Mouse (Mus musculus): ENCODE measurements around the gene Slc35b3. TPM values are rescaled to one million over a fixed set of nuclear protein-coding genes. Genes with fewer than 3 reads are reported as not detected.
A peak's percentile ranks its signal among the peaks of the same experiment; 100 is the strongest.

Slc35b3 gene
- total RNA-seq (2021), result 10 to 100 TPM; 21.8 to 24.7 TPM
- long read RNA-seq, experiment 1, transcript Slc35b3-209 (10 exons, 2,216 nt), result major isoform, 25 of 54 reads
- long read RNA-seq, experiment 1, partial matches to known transcripts, result 3 of 54 reads
- long read RNA-seq, experiment 1, other reads (novel, unspliced or antisense), result 18 of 54 reads
- long read RNA-seq, experiment 2, transcript Slc35b3-209 (10 exons, 2,216 nt), result major isoform, 5 of 15 reads
- long read RNA-seq, experiment 2, partial matches to known transcripts, result 1 of 15 reads
- long read RNA-seq, experiment 2, other reads (novel, unspliced or antisense), result 8 of 15 reads

DNA sequence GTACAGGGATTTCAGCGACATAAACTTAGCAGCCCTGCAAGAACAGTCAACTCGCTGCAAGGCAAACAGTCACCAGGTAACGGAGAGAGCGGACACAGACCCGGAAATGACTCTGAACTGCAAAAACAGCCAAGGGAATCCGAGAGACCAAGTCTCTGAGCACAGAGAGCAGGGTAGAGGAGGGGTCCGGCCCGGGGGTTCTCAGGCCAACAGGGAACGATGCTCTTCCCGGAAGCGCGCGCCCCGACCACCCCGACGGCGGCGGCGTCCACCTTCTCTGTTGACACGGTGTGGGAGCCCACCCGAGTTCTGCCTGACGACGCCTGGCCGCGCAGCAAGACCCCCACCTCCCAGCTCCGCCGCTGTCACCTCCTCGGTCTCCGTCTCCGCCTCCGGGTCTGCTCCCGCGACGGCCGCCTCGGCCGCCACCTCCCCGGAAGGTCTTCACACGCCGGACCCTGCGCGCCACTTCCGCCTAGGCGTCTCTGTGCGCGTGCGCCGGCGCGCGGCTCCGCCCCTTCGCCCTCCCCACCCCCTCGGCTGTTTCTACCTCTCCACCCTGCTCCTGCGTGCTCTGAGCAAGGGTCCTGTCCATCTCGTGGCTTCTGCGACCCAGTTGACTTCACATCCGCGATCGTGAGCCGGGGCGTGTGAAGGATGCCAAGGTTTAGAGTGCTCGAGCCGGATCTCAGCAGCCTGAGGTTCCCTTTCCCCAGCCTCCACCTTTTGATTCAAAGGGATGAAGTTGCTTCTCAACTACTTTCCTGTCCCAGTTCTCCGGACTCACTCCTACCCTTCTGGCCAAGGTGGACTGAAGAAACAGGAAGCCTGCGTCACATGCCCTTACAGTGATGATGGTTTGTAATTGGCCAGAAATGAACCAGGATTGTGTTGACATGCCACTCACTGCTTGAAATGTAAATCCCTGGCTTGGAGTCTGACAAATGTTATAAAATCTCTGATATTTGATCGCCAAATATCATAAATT is at the start of gene Slc35b3:
TSS of gene Slc35b3 (minus strand) at position 813 of the 988 bp plus-strand sequence.
- peak; percentile 95 for DNase-seq

GRCm38 (mm10) chr13:39010280-39010679 is 49.6 kb upstream of the Slc35b3 start:
- no peak for DNase-seq

- DNase-seq, result no peak
Measured at GRCm38 (mm10) chr13:39003101-39003762, 42.6 kb upstream of the Slc35b3 start.

DNA sequence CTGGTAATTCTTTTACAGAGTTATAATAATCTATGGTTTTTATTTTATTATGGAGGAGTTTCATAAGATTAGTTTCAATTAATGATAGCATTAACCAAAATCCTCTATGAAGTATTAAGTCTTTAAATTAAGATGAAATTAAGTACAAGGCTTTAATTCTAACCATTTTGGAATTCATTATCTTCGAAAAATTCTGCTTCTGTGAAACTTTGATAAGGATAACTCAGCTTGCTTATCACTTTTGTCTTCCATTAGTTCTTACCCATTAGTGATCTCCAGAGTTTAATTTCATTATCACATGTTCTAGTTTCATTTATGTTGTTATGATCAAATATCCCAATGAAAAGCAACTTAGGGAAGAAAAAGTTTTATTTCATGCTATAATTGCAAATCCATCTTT is 41.7 kb upstream of the Slc35b3 start:
- no peak for DNase-seq

DNA sequence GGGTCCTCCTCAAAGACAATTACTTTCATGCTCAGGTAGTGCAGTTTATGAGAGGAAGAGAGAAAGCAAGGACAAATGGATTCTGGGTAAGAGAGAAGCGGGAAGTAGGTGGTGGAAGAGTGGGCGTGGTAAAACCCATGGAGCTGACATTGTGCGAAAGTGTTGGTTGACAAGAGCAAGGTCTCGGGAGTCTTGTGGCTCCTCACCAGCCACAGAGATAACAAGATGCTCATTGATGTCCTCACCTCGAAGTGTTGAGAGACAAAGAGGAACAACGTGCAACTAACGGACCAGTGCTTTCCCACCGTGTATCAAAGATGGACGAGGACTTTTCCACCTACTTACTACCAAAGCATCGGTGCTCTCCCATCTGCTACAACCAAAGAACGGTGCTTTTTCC is 40.8 kb upstream of the Slc35b3 start:
- no peak for DNase-seq

DNA sequence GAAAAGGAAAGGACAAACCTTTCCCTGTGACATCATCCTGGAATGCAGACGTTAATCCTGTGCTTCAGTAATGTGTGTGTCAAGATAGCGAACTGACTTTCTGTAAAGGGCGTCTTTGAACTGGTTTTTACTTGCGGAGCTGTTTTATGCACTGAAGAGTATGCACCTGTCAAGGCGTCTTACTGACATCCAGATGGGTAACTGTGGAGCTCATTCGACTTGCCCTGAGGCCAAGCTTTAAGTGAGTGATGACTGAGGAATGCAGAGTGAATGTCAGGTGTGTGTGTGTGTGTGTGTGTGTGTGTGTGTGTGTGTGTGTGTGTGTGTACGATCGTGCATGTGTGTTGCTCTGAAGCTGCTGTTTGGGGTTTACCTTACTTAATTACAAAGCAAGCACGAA is 38.3 kb upstream of the Slc35b3 start:
- DNase-seq, result no peak

DNA sequence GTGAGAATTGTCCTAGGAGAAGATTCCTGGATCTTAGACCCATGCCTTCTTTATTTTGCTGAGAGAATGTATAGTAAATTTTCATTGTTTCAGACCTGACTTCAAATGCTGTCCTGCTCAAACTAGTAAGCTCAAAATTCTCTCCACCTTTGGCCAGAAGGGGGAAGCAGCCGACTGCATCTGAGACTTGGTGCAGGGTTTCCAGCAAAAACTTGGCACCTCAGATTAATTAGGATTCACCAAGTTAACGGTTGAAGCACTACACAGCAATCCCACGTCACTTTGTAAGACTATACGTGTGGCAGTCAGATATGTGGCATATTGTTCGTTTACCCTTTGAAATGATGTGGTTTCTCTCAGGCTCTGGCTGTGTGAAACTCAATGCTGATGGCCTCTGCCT is 31.9 kb upstream of the Slc35b3 start:
- DNase-seq, result peak; percentile 42

- no peak for DNase-seq
Measured at GRCm38 (mm10) chr13:38983751-38984150, 23.1 kb upstream of the Slc35b3 start.

GRCm38 (mm10) chr13:38980900-38981299 is 20.2 kb upstream of the Slc35b3 start:
- no peak for DNase-seq

DNA sequence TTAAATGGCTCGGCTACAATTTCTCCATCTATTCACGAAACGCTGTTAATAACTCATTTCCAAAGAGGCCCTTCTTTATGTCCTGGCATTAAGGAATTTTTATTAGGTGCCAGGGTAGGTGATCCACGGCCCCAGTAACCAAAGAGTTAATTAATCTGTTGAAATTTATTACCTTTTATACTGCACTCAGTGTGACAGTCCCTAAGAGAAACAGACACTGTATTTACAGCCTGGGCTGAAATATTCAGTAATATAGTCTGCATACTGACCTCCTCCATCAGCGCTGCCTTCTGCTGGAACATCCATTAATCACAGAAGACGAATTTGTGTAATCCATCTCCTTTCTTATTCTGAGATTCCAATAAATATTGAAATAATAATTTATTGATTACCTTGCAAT is 16.3 kb upstream of the Slc35b3 start:
- DNase-seq, result no peak

DNA sequence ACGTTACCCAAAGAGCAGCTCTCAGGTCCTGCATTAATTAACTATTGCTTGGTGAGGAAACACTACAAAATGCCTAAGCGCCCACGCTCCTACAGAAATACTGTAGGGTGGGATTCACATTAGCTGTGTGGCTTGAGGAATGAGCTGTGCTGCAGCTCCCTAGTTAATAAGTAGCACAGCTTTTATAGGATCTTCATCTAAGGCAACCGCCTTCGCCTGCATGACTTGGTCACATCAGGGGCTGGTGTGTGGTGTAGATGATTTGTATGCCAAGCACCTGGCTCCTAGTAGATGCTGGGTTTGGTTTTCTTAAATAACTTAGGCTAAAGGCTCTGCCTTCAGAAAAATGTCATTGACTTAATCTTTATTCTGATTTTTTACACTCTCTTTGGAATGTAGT is 15.2 kb upstream of the Slc35b3 start:
- no peak for DNase-seq

DNA sequence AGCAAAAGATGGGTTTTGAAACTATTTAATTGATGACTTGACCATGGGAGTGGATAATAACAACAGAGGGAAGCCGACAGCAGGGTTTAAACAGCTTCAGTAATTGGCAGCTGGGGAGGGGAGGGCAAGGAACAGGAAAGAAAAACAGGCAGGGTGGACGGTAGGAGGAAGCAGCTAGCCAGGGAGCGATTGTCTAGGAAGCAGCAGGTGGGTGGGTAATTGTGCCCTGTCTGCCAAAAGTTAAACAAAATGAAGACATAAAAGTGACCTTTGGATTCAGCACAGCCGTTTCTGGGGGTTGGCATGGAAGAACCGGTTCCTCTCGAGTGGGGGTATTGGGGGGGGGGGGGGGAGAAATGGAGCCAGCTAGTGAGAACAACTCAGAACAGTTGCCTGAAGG is 11.9 kb upstream of the Slc35b3 start:
- no peak for DNase-seq

DNA sequence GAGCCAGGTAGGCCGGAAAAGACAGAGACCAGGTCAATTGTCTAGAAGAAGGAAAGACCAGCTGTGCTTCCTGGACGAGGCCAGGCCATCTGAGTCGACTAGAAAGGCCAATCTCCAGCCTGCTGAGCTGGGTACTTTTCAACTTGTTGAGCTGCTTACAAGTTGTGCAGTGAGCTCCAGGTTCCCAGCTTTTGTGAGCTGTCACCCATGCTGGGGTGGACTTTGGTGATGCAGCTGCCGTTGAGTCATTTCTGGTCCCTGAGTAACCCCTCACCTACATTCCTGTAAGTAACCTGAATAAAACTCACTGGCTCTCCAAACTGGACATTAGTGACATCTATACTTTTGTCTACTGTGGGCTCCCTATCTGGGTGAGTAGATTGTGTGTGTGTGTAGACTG is 10.4 kb upstream of the Slc35b3 start:
- no peak for DNase-seq

- DNase-seq, result no peak
Measured at GRCm38 (mm10) chr13:38967518-38967917, 6.8 kb upstream of the Slc35b3 start.

DNA sequence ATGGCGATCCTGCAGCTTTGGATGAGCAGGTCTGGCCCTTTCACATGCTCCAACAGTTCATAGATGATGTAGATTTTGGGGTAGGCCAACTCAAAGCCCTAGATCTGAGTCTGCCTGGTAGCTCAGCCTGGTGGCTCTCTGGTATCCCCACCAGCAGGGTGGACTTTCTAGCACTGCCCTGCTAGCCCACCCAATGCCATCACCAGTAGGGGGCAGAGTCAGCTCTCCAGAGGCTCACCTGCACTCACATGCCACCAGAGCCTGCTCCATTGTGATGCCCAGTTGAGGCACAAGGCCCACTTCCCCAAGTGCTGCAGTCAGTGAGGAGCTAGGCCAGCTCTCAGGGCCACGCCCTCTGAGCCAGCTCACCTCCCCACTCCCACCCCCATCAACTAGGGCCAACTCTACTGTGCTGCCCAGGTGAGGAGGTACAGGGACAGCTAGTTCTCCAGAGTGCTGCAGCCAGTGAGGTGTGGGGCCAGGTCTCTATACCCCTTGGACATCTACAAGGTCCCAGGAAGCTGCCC is 6.3 kb upstream of the Slc35b3 start:
- DNase-seq, result no peak

DNA sequence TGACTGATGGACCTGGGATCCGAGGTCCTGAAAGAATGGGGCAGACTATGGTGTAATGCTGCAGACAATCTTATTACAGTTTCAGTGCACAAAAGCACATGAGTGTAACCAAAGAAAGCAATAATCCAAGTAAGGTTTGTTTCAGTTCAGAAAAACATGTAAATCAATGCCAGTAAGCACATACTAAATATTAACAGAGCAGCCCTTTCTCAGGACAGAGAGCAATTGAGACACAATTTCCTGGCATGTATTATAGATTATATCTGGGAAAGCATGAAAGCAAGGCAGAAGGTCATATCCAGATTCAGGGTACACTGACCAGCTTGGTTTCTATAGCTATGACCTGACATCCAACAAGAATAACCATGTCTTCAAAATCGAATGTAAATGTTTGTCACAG is 2.1 kb upstream of the Slc35b3 start:
- no peak for DNase-seq

DNA sequence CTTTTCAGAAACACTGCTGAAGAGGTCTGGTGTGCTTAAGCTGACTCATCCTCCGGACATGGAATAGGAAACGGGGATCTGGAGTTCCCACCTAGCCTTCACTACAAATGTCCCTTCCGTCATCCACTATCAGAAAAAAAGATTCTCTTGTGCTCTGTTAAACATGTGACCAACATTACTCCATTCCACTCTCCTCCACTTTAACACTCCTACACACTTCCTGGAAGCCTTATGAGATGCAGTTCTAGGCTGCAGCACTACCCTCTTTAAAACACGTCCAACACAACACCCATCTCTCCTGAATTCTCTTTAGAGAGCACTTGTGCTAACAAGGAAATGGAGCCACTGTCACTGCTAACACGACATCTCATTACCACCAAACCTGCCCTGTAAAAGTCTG is 2.6 kb downstream of the Slc35b3 start:
- no peak for DNase-seq

GRCm38 (mm10) chr13:38946296-38947012 is 14.2 kb downstream of the Slc35b3 start:
- DNase-seq, result no peak

GRCm38 (mm10) chr13:38945767-38946166 is 14.9 kb downstream of the Slc35b3 start:
- peak; percentile 69 for DNase-seq

- DNase-seq, result peak; percentile 38
Measured at GRCm38 (mm10) chr13:38944951-38945350, 15.7 kb downstream of the Slc35b3 start.

GRCm38 (mm10) chr13:38941786-38942185 is 18.9 kb downstream of the Slc35b3 start:
- DNase-seq, result no peak

GRCm38 (mm10) chr13:38941280-38941679 is 19.4 kb downstream of the Slc35b3 start:
- no peak for DNase-seq

Data from adrenal gland, postnatal 10 days (tissue).